Mouse (Mus musculus) CD4-positive, CD25-positive, alpha-beta regulatory T cell, adult 2 months (primary cell): ENCODE measurements around the gene Lrrtm4.

Source experiments
- DNase-seq: peaks from one replicate; pipeline ENCODE4 v3.0.0-alpha.2; 2012; ENCODE audit warnings: low read depth, low spot score

Lrrtm4 gene

GRCm38 (mm10) chr6:80018765-80019164 is at the start of gene Lrrtm4:
Gene Lrrtm4, plus strand, starts transcription at chr6:80018877.
- DNase-seq, result no peak

- no peak for DNase-seq
These were observed 648 bp downstream of the Lrrtm4 start for GRCm38 (mm10) chr6:80019189-80019860.

GRCm38 (mm10) chr6:80019861-80020230 is 1.2 kb downstream of the Lrrtm4 start:
- no peak for DNase-seq

- DNase-seq, result no peak
These were observed 38.2 kb downstream of the Lrrtm4 start for GRCm38 (mm10) chr6:80056849-80057248.

- no peak for DNase-seq
These were observed 59.3 kb downstream of the Lrrtm4 start for GRCm38 (mm10) chr6:80078001-80078400.

GRCm38 (mm10) chr6:80079290-80079689 is 60.6 kb downstream of the Lrrtm4 start:
- DNase-seq, result no peak

- no peak for DNase-seq
These were observed 76.2 kb downstream of the Lrrtm4 start for GRCm38 (mm10) chr6:80094909-80095308.

GRCm38 (mm10) chr6:80105343-80105742 is 86.7 kb downstream of the Lrrtm4 start:
- no peak for DNase-seq

GRCm38 (mm10) chr6:80105843-80106242 is 87.2 kb downstream of the Lrrtm4 start:
- no peak for DNase-seq

- DNase-seq, result no peak
These were observed 107.7 kb downstream of the Lrrtm4 start for GRCm38 (mm10) chr6:80126419-80126818.

- DNase-seq, result no peak
These were observed 143.9 kb downstream of the Lrrtm4 start for GRCm38 (mm10) chr6:80162585-80162984.

- DNase-seq, result no peak
These were observed 163.2 kb downstream of the Lrrtm4 start for GRCm38 (mm10) chr6:80181916-80182315.

- no peak for DNase-seq
These were observed 163.7 kb downstream of the Lrrtm4 start for GRCm38 (mm10) chr6:80182353-80182752.

- DNase-seq, result no peak
These were observed 166.9 kb downstream of the Lrrtm4 start for GRCm38 (mm10) chr6:80185489-80186113.

- no peak for DNase-seq
These were observed 168.1 kb downstream of the Lrrtm4 start for GRCm38 (mm10) chr6:80186791-80187190.

GRCm38 (mm10) chr6:80209476-80209875 is 190.8 kb downstream of the Lrrtm4 start:
- no peak for DNase-seq

- no peak for DNase-seq
These were observed 191.6 kb downstream of the Lrrtm4 start for GRCm38 (mm10) chr6:80210281-80210680.

GRCm38 (mm10) chr6:80261595-80261994 is 242.9 kb downstream of the Lrrtm4 start:
- DNase-seq, result no peak

GRCm38 (mm10) chr6:80263972-80264371 is 245.3 kb downstream of the Lrrtm4 start:
- no peak for DNase-seq

- no peak for DNase-seq
These were observed 245.9 kb downstream of the Lrrtm4 start for GRCm38 (mm10) chr6:80264584-80264983.

- DNase-seq, result no peak
These were observed 247.1 kb downstream of the Lrrtm4 start for GRCm38 (mm10) chr6:80265746-80266145.

- DNase-seq, result no peak
These were observed 268.3 kb downstream of the Lrrtm4 start for GRCm38 (mm10) chr6:80286968-80287367.

GRCm38 (mm10) chr6:80301871-80302270 is 283.2 kb downstream of the Lrrtm4 start:
- DNase-seq, result no peak
